Mouse (Mus musculus): ENCODE measurements around the gene Abca12. TPM values are rescaled to one million over a fixed set of nuclear protein-coding genes. Genes with fewer than 3 reads are reported as not detected.

Gene Abca12
- polyA plus RNA-seq, 1 experiment from 2014 or later = 0.04 TPM

GRCm38 (mm10) chr1:71393489-71393888, 21.2 kb downstream of the Abca12 start:
- Histone ChIP-seq H3K4me1 (replicated peaks) (0 out of 2 replicates have a peak, but pooled peaks cover 2% of the 10 kb centered on the region), H3K9me3 (replicated peaks) (no peaks in the 10 kb centered on the region), H3K27ac (no peak overlapping the region), H3K36me3 (no peaks in the 10 kb centered on the region), H3K27me3 (no peaks in the 10 kb centered on the region), H3K4me3 (no peak overlapping the region), H3K4me2 (no peak overlapping the region), H3K9ac (no peak overlapping the region)
- WGBS = 83% methylated on average over 8 of the region's 8 CpGs
- no peak for ATAC-seq (replicated peaks; ENCODE audit: insufficient number of reproducible peaks, insufficient read depth, low FRiP score, low read depth)

GRCm38 (mm10) chr1:71392463-71392862, 22.2 kb downstream of the Abca12 start:
- H3K4me2 ChIP-seq = no peak overlapping the region
- H3K27ac ChIP-seq = no peak overlapping the region
- no peaks in the 10 kb centered on the region for H3K36me3 ChIP-seq
- H3K9me3 ChIP-seq (replicated peaks) = no peaks in the 10 kb centered on the region
- ATAC-seq (replicated peaks; ENCODE audit: insufficient number of reproducible peaks, insufficient read depth, low FRiP score, low read depth) = no peak
- 0 out of 2 replicates have a peak, but pooled peaks cover 2% of the 10 kb centered on the region for H3K4me1 ChIP-seq (replicated peaks)
- no peaks in the 10 kb centered on the region for H3K27me3 ChIP-seq
- H3K9ac ChIP-seq = no peak overlapping the region
- 66% methylated on average over 2 of the region's 2 CpGs for WGBS
- H3K4me3 ChIP-seq = no peak overlapping the region

- no peaks in the 10 kb centered on the region for H3K9me3 ChIP-seq (replicated peaks)
- H3K4me2 ChIP-seq = no peak overlapping the region
- no peaks in the 10 kb centered on the region for H3K27me3 ChIP-seq
- no peaks in the 10 kb centered on the region for H3K36me3 ChIP-seq
- no peak overlapping the region for H3K4me3 ChIP-seq
- H3K9ac ChIP-seq = no peak overlapping the region
- H3K27ac ChIP-seq = no peak overlapping the region
- no peak for ATAC-seq (replicated peaks; ENCODE audit: insufficient number of reproducible peaks, insufficient read depth, low FRiP score, low read depth)
- WGBS = 85% methylated on average over 8 of the region's 8 CpGs
- H3K4me1 ChIP-seq (replicated peaks) = no peaks in the 10 kb centered on the region
These were observed 28.1 kb downstream of the Abca12 start for GRCm38 (mm10) chr1:71386593-71386992.

- Histone ChIP-seq H3K9me3 (replicated peaks) (no peaks in the 10 kb centered on the region), H3K36me3 (no peaks in the 10 kb centered on the region), H3K4me2 (no peak overlapping the region), H3K27me3 (no peaks in the 10 kb centered on the region), H3K9ac (no peak overlapping the region), H3K4me1 (replicated peaks) (no peaks in the 10 kb centered on the region), H3K4me3 (no peak overlapping the region), H3K27ac (no peak overlapping the region)
- WGBS = 66% methylated on average over 1 of the region's 1 CpGs
- ATAC-seq (replicated peaks; ENCODE audit: insufficient number of reproducible peaks, insufficient read depth, low FRiP score, low read depth) = no peak
These were observed 30.6 kb downstream of the Abca12 start for GRCm38 (mm10) chr1:71384098-71384497.

GRCm38 (mm10) chr1:71373090-71373489, 41.6 kb downstream of the Abca12 start:
- H3K36me3 ChIP-seq = no peaks in the 10 kb centered on the region
- H3K27ac ChIP-seq = no peak overlapping the region
- H3K9me3 ChIP-seq (replicated peaks) = no peaks in the 10 kb centered on the region
- H3K4me2 ChIP-seq = no peak overlapping the region
- no peaks in the 10 kb centered on the region for H3K4me1 ChIP-seq (replicated peaks)
- no peak overlapping the region for H3K9ac ChIP-seq
- no peak overlapping the region for H3K4me3 ChIP-seq
- 84% methylated on average over 5 of the region's 5 CpGs for WGBS
- ATAC-seq (replicated peaks; ENCODE audit: insufficient number of reproducible peaks, insufficient read depth, low FRiP score, low read depth) = no peak
- no peaks in the 10 kb centered on the region for H3K27me3 ChIP-seq

GRCm38 (mm10) chr1:71370266-71370665, 44.4 kb downstream of the Abca12 start:
- H3K36me3 ChIP-seq = no peaks in the 10 kb centered on the region
- no peak for ATAC-seq (replicated peaks; ENCODE audit: insufficient number of reproducible peaks, insufficient read depth, low FRiP score, low read depth)
- H3K9me3 ChIP-seq (replicated peaks) = no peaks in the 10 kb centered on the region
- H3K4me3 ChIP-seq = no peak overlapping the region
- H3K4me2 ChIP-seq = no peak overlapping the region
- no peak overlapping the region for H3K9ac ChIP-seq
- H3K27me3 ChIP-seq = no peaks in the 10 kb centered on the region
- H3K27ac ChIP-seq = no peak overlapping the region
- H3K4me1 ChIP-seq (replicated peaks) = no peaks in the 10 kb centered on the region

GRCm38 (mm10) chr1:71367770-71368169, 46.9 kb downstream of the Abca12 start:
- Histone ChIP-seq H3K9me3 (replicated peaks) (no peaks in the 10 kb centered on the region), H3K27ac (no peak overlapping the region), H3K9ac (no peak overlapping the region), H3K4me2 (no peak overlapping the region), H3K4me1 (replicated peaks) (no peaks in the 10 kb centered on the region), H3K36me3 (no peaks in the 10 kb centered on the region), H3K4me3 (no peak overlapping the region), H3K27me3 (no peaks in the 10 kb centered on the region)
- no peak for ATAC-seq (replicated peaks; ENCODE audit: insufficient number of reproducible peaks, insufficient read depth, low FRiP score, low read depth)
- 36% methylated on average over 1 of the region's 1 CpGs for WGBS

GRCm38 (mm10) chr1:71342861-71343554, 71.7 kb downstream of the Abca12 start:
- Histone ChIP-seq H3K9ac (no peak overlapping the region), H3K4me3 (no peak overlapping the region), H3K27ac (no peak overlapping the region), H3K4me2 (no peak overlapping the region), H3K36me3 (no peaks in the 10 kb centered on the region), H3K27me3 (no peaks in the 10 kb centered on the region), H3K9me3 (replicated peaks) (no peaks in the 10 kb centered on the region), H3K4me1 (replicated peaks) (peaks cover 16% of the 10 kb centered on the region)
- 69% methylated on average over 3 of the region's 3 CpGs for WGBS
- no peak for ATAC-seq (replicated peaks; ENCODE audit: insufficient number of reproducible peaks, insufficient read depth, low FRiP score, low read depth)

GRCm38 (mm10) chr1:71342261-71342594, 72.5 kb downstream of the Abca12 start:
- Histone ChIP-seq H3K9ac (no peak overlapping the region), H3K27me3 (no peaks in the 10 kb centered on the region), H3K4me2 (no peak overlapping the region), H3K4me3 (no peak overlapping the region), H3K27ac (no peak overlapping the region), H3K4me1 (replicated peaks) (peaks cover 16% of the 10 kb centered on the region), H3K36me3 (no peaks in the 10 kb centered on the region), H3K9me3 (replicated peaks) (no peaks in the 10 kb centered on the region)
- ATAC-seq (replicated peaks; ENCODE audit: insufficient number of reproducible peaks, insufficient read depth, low FRiP score, low read depth) = no peak
- 55% methylated on average over 4 of the region's 4 CpGs for WGBS

- H3K27me3 ChIP-seq = no peaks in the 10 kb centered on the region
- 79% methylated on average over 7 of the region's 7 CpGs for WGBS
- no peak overlapping the region for H3K27ac ChIP-seq
- no peak overlapping the region for H3K4me2 ChIP-seq
- no peaks in the 10 kb centered on the region for H3K36me3 ChIP-seq
- H3K9ac ChIP-seq = no peak overlapping the region
- no peaks in the 10 kb centered on the region for H3K9me3 ChIP-seq (replicated peaks)
- H3K4me1 ChIP-seq (replicated peaks) = peaks cover 16% of the 10 kb centered on the region
- no peak for ATAC-seq (replicated peaks; ENCODE audit: insufficient number of reproducible peaks, insufficient read depth, low FRiP score, low read depth)
- no peak overlapping the region for H3K4me3 ChIP-seq
These were observed 73.1 kb downstream of the Abca12 start for GRCm38 (mm10) chr1:71341370-71342260.

- H3K4me1 ChIP-seq (replicated peaks) = peaks cover 16% of the 10 kb centered on the region
- H3K9ac ChIP-seq = no peak overlapping the region
- no peak overlapping the region for H3K4me2 ChIP-seq
- no peaks in the 10 kb centered on the region for H3K9me3 ChIP-seq (replicated peaks)
- ATAC-seq (replicated peaks; ENCODE audit: insufficient number of reproducible peaks, insufficient read depth, low FRiP score, low read depth) = no peak; the same call in 1 of the 2 replicates
- no peak overlapping the region for H3K4me3 ChIP-seq
- 41% methylated on average over 4 of the region's 4 CpGs for WGBS
- no peaks in the 10 kb centered on the region for H3K36me3 ChIP-seq
- no peaks in the 10 kb centered on the region for H3K27me3 ChIP-seq
- H3K27ac ChIP-seq = peak overlapping the region; percentile 1
These were observed 76.0 kb downstream of the Abca12 start for GRCm38 (mm10) chr1:71338548-71339340.

All from heart, embryonic 15.5 days (tissue).